Mouse (Mus musculus) myocyte (in vitro differentiated cells): ENCODE data around the gene Zbtb20. TPM values are rescaled to one million over a fixed set of nuclear protein-coding genes. Genes with fewer than 3 reads are reported as not detected.

Experiments used
- H3K27me3 ChIP-seq: one replicate; pipeline ENCODE4 v1.6.1; 2011; ENCODE audit not compliant: control insufficient read depth, insufficient read depth, insufficient read length
- H3K36me3 ChIP-seq: one replicate; pipeline ENCODE4 v1.6.1; 2011; ENCODE audit not compliant: control insufficient read depth, insufficient read depth
- H3K4me2 ChIP-seq: one replicate; pipeline ENCODE4 v1.6.1; 2011; ENCODE audit warnings: low read depth, control low read depth
- H3K4me3 ChIP-seq: one replicate; pipeline ENCODE4 v1.5.1; 2011; ENCODE audit warnings: mild to moderate bottlenecking, control low read depth, moderate library complexity
- H3K79me2 ChIP-seq: one replicate; pipeline ENCODE4 v1.6.1; 2011; ENCODE audit not compliant: control insufficient read depth, insufficient read depth
- H3ac ChIP-seq: one replicate; pipeline ENCODE4 v1.6.1; 2011; ENCODE audit not compliant: control insufficient read depth, insufficient read length
- CEBPB ChIP-seq: IDR thresholded peaks from 2 replicates; pipeline ENCODE4 v1.6.1; 2011; ENCODE audit warnings: mild to moderate bottlenecking, moderate library complexity; ENCODE audit not compliant: poor library complexity, insufficient read depth, severe bottlenecking
- E2F4 ChIP-seq: IDR thresholded peaks from one replicate; pipeline ENCODE4 v1.6.1; 2011; ENCODE audit warnings: mild to moderate bottlenecking, control low read depth, moderate library complexity; ENCODE audit not compliant: insufficient read depth
- MAX ChIP-seq: IDR thresholded peaks from one replicate; pipeline ENCODE4 v1.6.1; 2011; ENCODE audit warnings: low read depth, mild to moderate bottlenecking, control low read depth
- MYOD1 ChIP-seq, 3 experiments: IDR thresholded peaks; one replicate each; pipeline ENCODE4 v1.6.1; 2011; ENCODE audit warnings: control low read depth in 2 of 3, low read depth in 2 of 3, mild to moderate bottlenecking in 2 of 3, moderate library complexity in 1 of 3; ENCODE audit not compliant: insufficient read length in 2 of 3, control insufficient read depth in 1 of 3
- MYOG ChIP-seq, 3 experiments: IDR thresholded peaks; one replicate each; pipeline ENCODE4 v1.6.1; 2011; ENCODE audit warnings: control low read depth in 2 of 3, low read depth in 2 of 3, mild to moderate bottlenecking in 2 of 3; ENCODE audit not compliant: insufficient read length in 2 of 3, control insufficient read depth in 1 of 3, insufficient read depth in 1 of 3
- POLR2A ChIP-seq: IDR thresholded peaks from one replicate; pipeline ENCODE4 v1.6.1; 2011; ENCODE audit warnings: low read depth, mild to moderate bottlenecking, control low read depth, moderate library complexity; ENCODE audit not compliant: insufficient read length
- POLR2AphosphoS2 ChIP-seq: IDR thresholded peaks from one replicate; pipeline ENCODE4 v1.6.1; 2011; ENCODE audit warnings: low read depth, control low read depth; ENCODE audit not compliant: insufficient read length
- REST ChIP-seq: IDR thresholded peaks from one replicate; pipeline ENCODE4 v1.6.1; 2011; ENCODE audit warnings: mild to moderate bottlenecking, control low read depth, moderate library complexity; ENCODE audit not compliant: insufficient read depth, insufficient read length
- SRF ChIP-seq: IDR thresholded peaks from one replicate; pipeline ENCODE4 v1.6.1; 2011; ENCODE audit warnings: low read depth; ENCODE audit not compliant: control insufficient read depth, insufficient read length
- TCF12 ChIP-seq: IDR thresholded peaks from one replicate; pipeline ENCODE4 v1.6.1; 2011; ENCODE audit warnings: mild to moderate bottlenecking, control low read depth; ENCODE audit not compliant: poor library complexity, insufficient read depth, severe bottlenecking
- TCF3 ChIP-seq: IDR thresholded peaks from one replicate; pipeline ENCODE4 v1.6.1; 2011; ENCODE audit warnings: low read depth, control low read depth; ENCODE audit not compliant: insufficient read length
- USF1 ChIP-seq: IDR thresholded peaks from one replicate; pipeline ENCODE4 v1.6.1; 2011; ENCODE audit warnings: low read depth, mild to moderate bottlenecking, control low read depth, moderate library complexity
- polyA plus RNA-seq: library from polyadenylated mRNA; unstranded; fragments of >200 nt; fragmentation: generic; extraction: Trizol; gene quantifications from one replicate; pipeline ENCODE4 v1.2.1, GENCODE M21; 2012; ENCODE audit warnings: missing spikeins

Zbtb20 gene
- polyA plus RNA-seq, 1 experiment, result 5.0 TPM

GRCm38 (mm10) chr16:43545261-43545660, 669.6 kb downstream of the Zbtb20 start:
- H3K36me3 ChIP-seq, result peaks cover 3% of the 10 kb centered on the region
- no peak overlapping the region for H3K4me3 ChIP-seq
- no peak for TF ChIP-seq E2F4
- TF ChIP-seq MAX, result no peak
- no peak for TF ChIP-seq REST
- TF ChIP-seq MYOD1 (IDR thresholded peaks at IDR 0.05; ENCODE audit: control insufficient read depth in 1 of 3, insufficient read length in 2 of 3, low read depth in 2 of 3), result no peak
- TF ChIP-seq POLR2AphosphoS2, result no peak
- TF ChIP-seq TCF12, result no peak
- TF ChIP-seq TCF3, result no peak
- TF ChIP-seq USF1, result no peak
- TF ChIP-seq POLR2A, result no peak
- TF ChIP-seq CEBPB, result no peak
- no peak for TF ChIP-seq SRF
- no peak for TF ChIP-seq MYOG (IDR thresholded peaks at IDR 0.05; ENCODE audit: control insufficient read depth in 1 of 3, insufficient read depth in 1 of 3, insufficient read length in 2 of 3, low read depth in 2 of 3)
- H3K27me3 ChIP-seq, result no peaks in the 10 kb centered on the region
- no peak overlapping the region for H3K4me2 ChIP-seq
- H3K79me2 ChIP-seq, result no peaks in the 10 kb centered on the region
- H3ac ChIP-seq, result no peak overlapping the region

- no peaks in the 10 kb centered on the region for H3K27me3 ChIP-seq
- H3K36me3 ChIP-seq, result peaks cover 3% of the 10 kb centered on the region
- no peak for TF ChIP-seq CEBPB
- no peak for TF ChIP-seq MYOG (IDR thresholded peaks at IDR 0.05; ENCODE audit: control insufficient read depth in 1 of 3, insufficient read depth in 1 of 3, insufficient read length in 2 of 3, low read depth in 2 of 3)
- TF ChIP-seq MAX, result no peak
- no peak for TF ChIP-seq TCF12
- TF ChIP-seq TCF3, result no peak
- no peak for TF ChIP-seq E2F4
- TF ChIP-seq SRF, result no peak
- no peak for TF ChIP-seq REST
- no peak for TF ChIP-seq POLR2AphosphoS2
- TF ChIP-seq POLR2A, result no peak
- no peak for TF ChIP-seq MYOD1 (IDR thresholded peaks at IDR 0.05; ENCODE audit: control insufficient read depth in 1 of 3, insufficient read length in 2 of 3, low read depth in 2 of 3)
- no peak for TF ChIP-seq USF1
- peaks cover 6% of the 10 kb centered on the region for H3K79me2 ChIP-seq
- no peak overlapping the region for H3K4me3 ChIP-seq
- no peak overlapping the region for H3K4me2 ChIP-seq
- H3ac ChIP-seq, result no peak overlapping the region
These were observed 671.9 kb downstream of the Zbtb20 start for GRCm38 (mm10) chr16:43547323-43548180.

GRCm38 (mm10) chr16:43548774-43549173, 673.1 kb downstream of the Zbtb20 start:
- Histone ChIP-seq H3K4me2 (no peak overlapping the region), H3ac (no peak overlapping the region), H3K36me3 (peaks cover 3% of the 10 kb centered on the region), H3K79me2 (peaks cover 6% of the 10 kb centered on the region), H3K27me3 (no peaks in the 10 kb centered on the region), H3K4me3 (no peak overlapping the region)
- no peak for TF ChIP-seq MAX
- TF ChIP-seq TCF12, result no peak
- TF ChIP-seq POLR2AphosphoS2, result no peak
- TF ChIP-seq USF1, result no peak
- TF ChIP-seq MYOG (IDR thresholded peaks at IDR 0.05; ENCODE audit: control insufficient read depth in 1 of 3, insufficient read depth in 1 of 3, insufficient read length in 2 of 3, low read depth in 2 of 3), result no peak
- TF ChIP-seq E2F4, result no peak
- no peak for TF ChIP-seq REST
- no peak for TF ChIP-seq CEBPB

- no peak overlapping the region for H3K4me3 ChIP-seq
- H3K4me2 ChIP-seq, result no peak overlapping the region
- peaks cover 6% of the 10 kb centered on the region for H3K79me2 ChIP-seq
- peaks cover 3% of the 10 kb centered on the region for H3K36me3 ChIP-seq
- TF ChIP-seq TCF12 (no peak), MYOG (IDR thresholded peaks at IDR 0.05; ENCODE audit: control insufficient read depth in 1 of 3, insufficient read depth in 1 of 3, insufficient read length in 2 of 3, low read depth in 2 of 3) (no peak), REST (no peak)
- no peaks in the 10 kb centered on the region for H3K27me3 ChIP-seq
- no peak overlapping the region for H3ac ChIP-seq
These were observed 673.9 kb downstream of the Zbtb20 start for GRCm38 (mm10) chr16:43549425-43550089.

GRCm38 (mm10) chr16:43552443-43552842, 676.8 kb downstream of the Zbtb20 start:
- peaks cover 6% of the 10 kb centered on the region for H3K79me2 ChIP-seq
- H3K27me3 ChIP-seq, result no peaks in the 10 kb centered on the region
- no peaks in the 10 kb centered on the region for H3K36me3 ChIP-seq
- TF ChIP-seq TCF3 (no peak), POLR2A (no peak), POLR2AphosphoS2 (no peak), CEBPB (no peak), REST (no peak)
- H3ac ChIP-seq, result no peak overlapping the region
- H3K4me2 ChIP-seq, result no peak overlapping the region
- H3K4me3 ChIP-seq, result no peak overlapping the region
